Mouse (Mus musculus): ENCODE data around the gene Epha6.

DNA sequence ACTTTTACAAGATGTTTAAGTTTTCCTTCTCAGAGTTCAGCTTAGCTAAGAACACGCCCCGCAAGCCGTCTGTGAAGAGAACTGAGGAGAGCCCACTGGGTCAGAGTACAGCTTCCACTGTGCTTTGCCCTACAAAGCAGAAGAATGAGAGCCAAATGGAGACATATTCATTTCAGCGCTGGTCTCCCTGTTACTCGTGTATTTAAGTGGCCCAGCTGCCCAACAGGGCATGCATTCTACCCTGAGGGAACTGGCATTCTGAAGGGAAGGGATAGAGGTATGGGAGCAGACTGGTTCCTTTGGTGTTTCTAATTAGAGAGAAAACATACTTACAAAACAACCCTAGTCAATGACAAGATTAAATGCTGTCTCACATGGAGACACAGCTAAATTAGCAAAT is 772.9 kb downstream of the Epha6 start:
- TF ChIP-seq GATA1 (IDR thresholded peaks at IDR 0.05; ENCODE audit: borderline replicate concordance, low read length): no peak
- TF ChIP-seq TAL1 (conservative IDR thresholded peaks at IDR 0.05; ENCODE audit: low read depth, low read length): no peak
- no peak for TF ChIP-seq CTCF (IDR thresholded peaks at IDR 0.05; ENCODE audit: low read depth, low read length)
- TF ChIP-seq POLR2AphosphoS5 (IDR thresholded peaks at IDR 0.05; ENCODE audit: insufficient replicate concordance, low read depth, low read length): no peak
